Mouse (Mus musculus) right cerebral cortex, adult 2 months (tissue): ENCODE measurements around the gene Nkx2-2.
A peak's percentile ranks its signal among the peaks of the same experiment; 100 is the strongest.

Source experiments
- DNase-seq, 2 experiments: peaks; one replicate each; pipeline ENCODE4 v3.0.0; 2021 to 2022; ENCODE audit warnings: low spot score in 2 of 2

Nkx2-2 gene

GRCm38 (mm10) chr2:147193271-147194255 lies at the start of gene Nkx2-2:
TSS of gene Nkx2-2 (minus strand) at chr2:147194243.
- DNase-seq = peak in 1 of 2 experiments; percentile 26

- no peak for DNase-seq
Observed at GRCm38 (mm10) chr2:147235707-147236290, 41.8 kb upstream of the Nkx2-2 start.

- DNase-seq = no peak
Observed at GRCm38 (mm10) chr2:147231175-147231574, 37.1 kb upstream of the Nkx2-2 start.

GRCm38 (mm10) chr2:147205076-147205615 lies 11.1 kb upstream of the Nkx2-2 start:
- DNase-seq = no peak

GRCm38 (mm10) chr2:147194711-147195615 lies 920 bp upstream of the Nkx2-2 start:
- no peak for DNase-seq

- DNase-seq = no peak
Observed at GRCm38 (mm10) chr2:147192731-147193130, 1.3 kb downstream of the Nkx2-2 start.

GRCm38 (mm10) chr2:147190316-147191021 lies 3.6 kb downstream of the Nkx2-2 start:
- no peak for DNase-seq

- no peak for DNase-seq
Observed at GRCm38 (mm10) chr2:147189546-147190315, 4.3 kb downstream of the Nkx2-2 start.

- no peak for DNase-seq
Observed at GRCm38 (mm10) chr2:147188871-147189545, 5.0 kb downstream of the Nkx2-2 start.

- no peak for DNase-seq
Observed at GRCm38 (mm10) chr2:147188074-147188700, 5.9 kb downstream of the Nkx2-2 start.

- no peak for DNase-seq
Observed at GRCm38 (mm10) chr2:147187061-147187870, 6.8 kb downstream of the Nkx2-2 start.

GRCm38 (mm10) chr2:147186261-147186681 lies 7.8 kb downstream of the Nkx2-2 start:
- no peak for DNase-seq

- no peak for DNase-seq
Observed at GRCm38 (mm10) chr2:147185561-147185960, 8.5 kb downstream of the Nkx2-2 start.

GRCm38 (mm10) chr2:147184071-147184990 lies 9.7 kb downstream of the Nkx2-2 start:
- no peak for DNase-seq

GRCm38 (mm10) chr2:147183521-147183920 lies 10.5 kb downstream of the Nkx2-2 start:
- DNase-seq = no peak

GRCm38 (mm10) chr2:147182709-147183260 lies 11.3 kb downstream of the Nkx2-2 start:
- no peak for DNase-seq
